Mouse (Mus musculus) lung, embryonic 15.5 days (tissue): ENCODE data around the gene Phtf2. TPM values are rescaled to one million over a fixed set of nuclear protein-coding genes. Genes with fewer than 3 reads are reported as not detected.
"Not testable (repeated sequence)": the region's sequence is repeated elsewhere in the genome, so short reads cannot be mapped to it uniquely, and the experiment has no call there.

Source experiments
- ATAC-seq: fragments of 200-750 bp; cut with Nextera tagmentation; 2 replicates; pipeline ENCODE4 v1.8.0; 2017; ENCODE audit warnings: moderate number of reproducible peaks, borderline replicate concordance; ENCODE audit not compliant: low FRiP score, low TSS enrichment; ENCODE audit errors: extremely low read depth
- H3K27ac ChIP-seq: fragments of 300-500 bp; sonication (generic); 2 replicates; pipeline ENCODE4 v1.5.1; 2015; ENCODE audit warnings: moderate library complexity, mild to moderate bottlenecking, inconsistent platforms
- H3K27me3 ChIP-seq: fragments of 300-500 bp; sonication (generic); 2 replicates; pipeline ENCODE4 v1.6.1; 2015; ENCODE audit warnings: inconsistent platforms
- H3K36me3 ChIP-seq: fragments of 300-500 bp; sonication (generic); 2 replicates; pipeline ENCODE4 v1.6.1; 2015; ENCODE audit warnings: inconsistent platforms
- H3K4me1 ChIP-seq: fragments of 300-500 bp; sonication (generic); 2 replicates; pipeline ENCODE4 v1.6.1; 2015; ENCODE audit warnings: inconsistent platforms
- H3K4me2 ChIP-seq: fragments of 300-500 bp; sonication (generic); 2 replicates; pipeline ENCODE4 v1.6.1; 2015; ENCODE audit warnings: inconsistent platforms, mild to moderate bottlenecking, moderate library complexity
- H3K4me3 ChIP-seq: fragments of 300-500 bp; sonication (generic); 2 replicates; pipeline ENCODE4 v1.5.1; 2015; ENCODE audit warnings: mild to moderate bottlenecking, inconsistent platforms
- H3K9ac ChIP-seq: fragments of 300-500 bp; sonication (generic); 2 replicates; pipeline ENCODE4 v1.6.1; 2015; ENCODE audit warnings: inconsistent platforms
- H3K9me3 ChIP-seq: fragments of 300-500 bp; sonication (generic); 2 replicates; pipeline ENCODE4 v1.6.1; 2016; ENCODE audit warnings: inconsistent platforms
- WGBS: fragments of 180-500 bp; shearing (Covaris S2); methylation state at CpG from one replicate; pipeline ENCODE4 v1.1.7; 2015; 5-methylcytosine and 5-hydroxymethylcytosine counted together
- polyA plus RNA-seq: library from polyadenylated mRNA; unstranded; fragments of >200 nt; fragmentation: Nextera tagmentation; extraction: Ambion mirVana; gene quantifications from 2 replicates; pipeline ENCODE4 v1.2.1, GENCODE M21; 2015

The Phtf2 gene
- polyA plus RNA-seq, 1 experiment from 2014 or later = 10.7 TPM

DNA sequence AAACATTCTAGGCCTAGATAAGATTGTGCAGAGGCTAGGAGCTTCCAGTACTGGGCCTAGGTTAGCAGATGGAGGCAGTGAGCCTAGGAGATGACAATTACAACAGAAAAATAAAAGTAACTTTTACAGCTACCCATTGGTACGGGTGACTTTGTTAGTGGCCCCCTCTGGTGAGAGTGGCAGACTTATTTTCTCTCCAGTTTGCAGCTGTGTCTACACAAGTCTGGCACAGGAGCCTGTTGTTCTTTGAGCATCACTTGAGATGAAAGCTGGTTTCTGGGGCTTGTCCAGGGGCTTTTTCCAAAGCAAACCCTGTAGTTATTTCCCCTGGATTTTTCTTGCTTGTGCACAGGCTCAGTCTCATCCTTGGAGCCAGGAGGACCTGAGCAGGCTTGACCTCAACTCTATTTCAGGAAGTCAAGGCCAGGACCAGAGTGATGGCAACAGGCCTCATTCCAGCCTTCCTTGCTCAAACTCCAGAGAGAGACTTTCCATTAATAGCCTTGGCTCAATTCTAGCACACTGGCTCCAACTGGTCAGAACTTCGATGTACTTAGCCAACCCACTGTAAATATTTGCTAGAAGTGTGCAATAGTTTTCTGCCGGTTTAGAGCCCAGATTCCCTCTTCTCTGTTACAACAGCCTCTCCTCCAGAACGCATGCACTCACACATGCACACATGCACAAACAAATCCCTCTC is 161.6 kb downstream of the Phtf2 start:
- no peaks in the 10 kb centered on the region for H3K9me3 ChIP-seq
- 35% methylated on average over 4 of the region's 4 CpGs for WGBS

GRCm38 (mm10) chr5:20715980-20716379 is 165.9 kb downstream of the Phtf2 start:
- not testable (repeated sequence) for H3K4me1 ChIP-seq, H3K27ac ChIP-seq, H3K36me3 ChIP-seq, H3K9me3 ChIP-seq, H3K9ac ChIP-seq, H3K27me3 ChIP-seq, ATAC-seq, H3K4me2 ChIP-seq, H3K4me3 ChIP-seq
- 86% methylated on average over 6 of the region's 6 CpGs for WGBS

More for the DNA sequence above, 161.6 kb downstream of the Phtf2 start:
- ATAC-seq = peak; percentile 78
- 0 out of 2 replicates have a peak, but pooled peaks cover 5% of the 10 kb centered on the region for H3K4me1 ChIP-seq
- H3K36me3 ChIP-seq = no peaks in the 10 kb centered on the region
- H3K27ac ChIP-seq = peak overlapping the region; percentile 72
- H3K9ac ChIP-seq = no peak overlapping the region
- H3K27me3 ChIP-seq = no peaks in the 10 kb centered on the region
- H3K4me3 ChIP-seq = no peak overlapping the region
- no peak overlapping the region for H3K4me2 ChIP-seq

DNA sequence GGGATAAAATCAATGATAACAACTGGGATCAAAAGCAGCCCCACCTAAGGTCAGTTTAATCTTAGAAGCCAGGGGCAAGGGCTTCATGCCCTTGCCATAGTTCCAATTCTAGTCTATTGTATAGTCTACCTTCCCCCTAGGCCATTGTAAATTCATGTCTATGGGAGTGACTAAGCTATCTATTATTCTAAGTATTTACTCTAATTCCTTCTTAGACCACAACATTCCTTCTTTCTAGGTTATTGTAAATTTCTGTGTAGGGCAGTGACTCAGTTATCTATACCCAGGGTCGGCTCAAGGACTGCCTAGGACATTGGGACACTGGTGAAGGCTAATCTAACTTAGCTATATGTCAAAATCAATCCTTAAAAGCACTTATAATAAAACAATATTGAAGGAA is 167.3 kb downstream of the Phtf2 start:
- WGBS = 81% methylated on average over 1 of the region's 1 CpGs
- not testable (repeated sequence) for H3K9ac ChIP-seq, H3K27me3 ChIP-seq, H3K4me3 ChIP-seq, H3K9me3 ChIP-seq, H3K4me2 ChIP-seq, H3K27ac ChIP-seq, H3K4me1 ChIP-seq, ATAC-seq, H3K36me3 ChIP-seq

GRCm38 (mm10) chr5:20710845-20711244 is 171.1 kb downstream of the Phtf2 start:
- H3K27ac ChIP-seq, H3K9ac ChIP-seq, H3K27me3 ChIP-seq, H3K9me3 ChIP-seq, ATAC-seq, H3K4me1 ChIP-seq, H3K4me2 ChIP-seq, H3K36me3 ChIP-seq, H3K4me3 ChIP-seq: not testable (repeated sequence)
- 90% methylated on average over 6 of the region's 6 CpGs for WGBS

Other genes starting within 250 kb of the Phtf2 start
- gene Tmem60, start 67 bp upstream of the Phtf2 start, polyA plus RNA-seq = 44.4 and 47.6 TPM in 2 replicates
- 4.5 and 4.9 TPM in 2 replicates for gene Rsbn1l, start 74.3 kb upstream of the Phtf2 start, polyA plus RNA-seq
- gene Ptpn12, start 173.8 kb upstream of the Phtf2 start, polyA plus RNA-seq = 24.3 and 27.5 TPM in 2 replicates